Mouse (Mus musculus) ovary, postnatal 36 days (tissue): ENCODE results near the gene Fam3b.

ENCODE experiments used
- DNase-seq: peaks from one replicate; pipeline ENCODE4 v3.0.0; 2022; ENCODE audit warnings: low spot score, mixed read lengths

Gene Fam3b

GRCm38 (mm10) chr16:97492369-97492768 lies 22.2 kb downstream of the Fam3b start:
- no peak for DNase-seq

GRCm38 (mm10) chr16:97478655-97479054 lies 36.0 kb downstream of the Fam3b start:
- DNase-seq = no peak

GRCm38 (mm10) chr16:97476524-97476923 lies 38.1 kb downstream of the Fam3b start:
- peak; percentile 8 for DNase-seq

GRCm38 (mm10) chr16:97475581-97475980 lies 39.0 kb downstream of the Fam3b start:
- peak; percentile 23 for DNase-seq

- DNase-seq = no peak
These were observed 39.9 kb downstream of the Fam3b start for GRCm38 (mm10) chr16:97474671-97475070.

GRCm38 (mm10) chr16:97467993-97468791 lies 46.4 kb downstream of the Fam3b start:
- no peak for DNase-seq

- DNase-seq = no peak
These were observed 47.1 kb downstream of the Fam3b start for GRCm38 (mm10) chr16:97467472-97467871.

GRCm38 (mm10) chr16:97466182-97466957 lies 48.2 kb downstream of the Fam3b start:
- DNase-seq = no peak

GRCm38 (mm10) chr16:97462481-97463181 lies 52.0 kb downstream of the Fam3b start, which contains the start of gene Mx1:
Gene Mx1 (minus strand): TSS chr16:97462907.
- DNase-seq = no peak

- DNase-seq = no peak
These were observed 53.3 kb downstream of the Fam3b start for GRCm38 (mm10) chr16:97461271-97461670.

- DNase-seq = no peak
These were observed 54.8 kb downstream of the Fam3b start for GRCm38 (mm10) chr16:97459831-97460230.

GRCm38 (mm10) chr16:97447386-97447785 lies 67.2 kb downstream of the Fam3b start:
- no peak for DNase-seq

- peak; percentile 16 for DNase-seq
These were observed 70.8 kb downstream of the Fam3b start for GRCm38 (mm10) chr16:97443670-97444263.

GRCm38 (mm10) chr16:97441967-97442366 lies 72.6 kb downstream of the Fam3b start:
- DNase-seq = no peak

- DNase-seq = no peak
These were observed 76.4 kb downstream of the Fam3b start for GRCm38 (mm10) chr16:97438191-97438590.

- no peak for DNase-seq
These were observed 77.1 kb downstream of the Fam3b start for GRCm38 (mm10) chr16:97437448-97438056.

- no peak for DNase-seq
These were observed 80.4 kb downstream of the Fam3b start for GRCm38 (mm10) chr16:97434206-97434605.

GRCm38 (mm10) chr16:97431328-97431727 lies 83.3 kb downstream of the Fam3b start:
- DNase-seq = no peak

GRCm38 (mm10) chr16:97430091-97430490 lies 84.5 kb downstream of the Fam3b start:
- no peak for DNase-seq

- DNase-seq = no peak
These were observed 86.6 kb downstream of the Fam3b start for GRCm38 (mm10) chr16:97428026-97428425.

GRCm38 (mm10) chr16:97423627-97424026 lies 91.0 kb downstream of the Fam3b start:
- no peak for DNase-seq

- no peak for DNase-seq
These were observed 92.9 kb downstream of the Fam3b start for GRCm38 (mm10) chr16:97421671-97422070.
